Mouse (Mus musculus) megakaryocyte progenitor cell, adult 5-6 weeks (primary cell): Measurements from ENCODE around the gene Mvb12b. TPM values are rescaled to one million over a fixed set of nuclear protein-coding genes. Genes with fewer than 3 reads are reported as not detected.

Experiments used
- ATAC-seq: replicated peaks from 2 replicates; pipeline ENCODE4 v1.8.0; 2016; ENCODE audit warnings: mild to moderate bottlenecking, moderate TSS enrichment, inconsistent platforms; ENCODE audit not compliant: poor library complexity
- total RNA-seq, 2 experiments: library from RNA; stranded (forward) in 1 of 2; stranded (reverse) in 1 of 2; fragments of 157-497, 149-512 nt in 1 of 2; fragments of 200-1000 nt in 1 of 2; gene quantifications; 2 replicates each; pipeline versions ENCODE4 v1.2.3 to v1.2.4; 2015 to 2017

Mvb12b gene
- total RNA-seq, 2 experiments from 2014 or later: 12.9 to 37.1 TPM

GRCm38 (mm10) chr2:33786064-33786463 lies 101.7 kb downstream of the Mvb12b start:
- ATAC-seq: no peak

GRCm38 (mm10) chr2:33785596-33785995 lies 102.2 kb downstream of the Mvb12b start:
- ATAC-seq: no peak

GRCm38 (mm10) chr2:33784721-33785120 lies 103.0 kb downstream of the Mvb12b start:
- ATAC-seq: no peak

- no peak for ATAC-seq
Measured at GRCm38 (mm10) chr2:33783419-33783818, 104.3 kb downstream of the Mvb12b start.

GRCm38 (mm10) chr2:33781655-33782400 lies 105.9 kb downstream of the Mvb12b start:
- ATAC-seq: no peak

GRCm38 (mm10) chr2:33778466-33778865 lies 109.3 kb downstream of the Mvb12b start:
- no peak for ATAC-seq

- ATAC-seq: no peak
Measured at GRCm38 (mm10) chr2:33777051-33777450, 110.7 kb downstream of the Mvb12b start.

- no peak for ATAC-seq
Measured at GRCm38 (mm10) chr2:33774884-33775283, 112.9 kb downstream of the Mvb12b start.

- ATAC-seq: no peak
Measured at GRCm38 (mm10) chr2:33774106-33774505, 113.6 kb downstream of the Mvb12b start.

- no peak for ATAC-seq
Measured at GRCm38 (mm10) chr2:33772439-33772838, 115.3 kb downstream of the Mvb12b start.

GRCm38 (mm10) chr2:33771388-33771787 lies 116.4 kb downstream of the Mvb12b start:
- no peak for ATAC-seq

GRCm38 (mm10) chr2:33770526-33771130 lies 117.1 kb downstream of the Mvb12b start:
- no peak for ATAC-seq

- ATAC-seq: no peak
Measured at GRCm38 (mm10) chr2:33764476-33764875, 123.3 kb downstream of the Mvb12b start.

GRCm38 (mm10) chr2:33762210-33762609 lies 125.5 kb downstream of the Mvb12b start:
- ATAC-seq: no peak

- ATAC-seq: no peak
Measured at GRCm38 (mm10) chr2:33760571-33760991, 127.2 kb downstream of the Mvb12b start.

- no peak for ATAC-seq
Measured at GRCm38 (mm10) chr2:33759447-33759846, 128.3 kb downstream of the Mvb12b start.

GRCm38 (mm10) chr2:33755633-33756020 lies 132.1 kb downstream of the Mvb12b start:
- ATAC-seq: peak; percentile 96

- ATAC-seq: no peak
Measured at GRCm38 (mm10) chr2:33754980-33755632, 132.6 kb downstream of the Mvb12b start.

GRCm38 (mm10) chr2:33754317-33754633 lies 133.5 kb downstream of the Mvb12b start:
- ATAC-seq: no peak

- peak; percentile 24 for ATAC-seq
Measured at GRCm38 (mm10) chr2:33753630-33754316, 134.0 kb downstream of the Mvb12b start.

- ATAC-seq: no peak
Measured at GRCm38 (mm10) chr2:33750611-33751010, 137.1 kb downstream of the Mvb12b start.

GRCm38 (mm10) chr2:33746471-33746870 lies 141.3 kb downstream of the Mvb12b start:
- ATAC-seq: peak; percentile 86
